Comparison of ENCODE assay signal across 25 mouse cellular contexts in genomic region chr10:115069123-115069911, GRCm38 (mm10).
DNase-seq lines count a peak whose midpoint lies in the region; ATAC-seq lines count a peak whose summit lies in the region.
"Had no signal": no experiment of that assay in that cellular context is flagged by ENCODE, and none has a peak within 500 bp of the region (broad histone marks: within the 10 kb centered on the region; RNA-seq: fewer than 3 reads in every experiment).

No protein-coding gene starts in this region.

- ATAC-seq in forebrain, embryonic 11.5 days (replicated peaks; ENCODE audit: low FRiP score): 0 out of 2 replicates have a peak, but pooled peaks have one; percentile 31
- no peak; the same call in 1 of the 2 replicates for ATAC-seq in forebrain, embryonic 12.5 days (ENCODE audit: low FRiP score)
- 0 out of 2 replicates have a peak, but pooled peaks have one; percentile 29 for ATAC-seq in forebrain, embryonic 15.5 days (replicated peaks)
- ATAC-seq: intestine, embryonic 16.5 days; lung, postnatal 0 days had no signal

- no peak overlapping the region for H3K4me2 ChIP-seq in forebrain, embryonic 11.5 days (ENCODE audit: low read depth, low read length, severe bottlenecking)
- H3K4me2 ChIP-seq in forebrain, embryonic 12.5 days: no peak overlapping the region
- no peak overlapping the region for H3K4me2 ChIP-seq in forebrain, embryonic 15.5 days (replicated peaks)
- H3K4me2 ChIP-seq: embryonic facial prominence, embryonic 15.5 days; limb, embryonic 15.5 days; liver, embryonic 13.5 days had no signal

- WGBS in forebrain, embryonic 11.5 days: 72% methylated on average over 8 of the region's 8 CpGs
- 69% methylated on average over 8 of the region's 8 CpGs for WGBS in forebrain, embryonic 12.5 days
- 58% methylated on average over 8 of the region's 8 CpGs for WGBS in forebrain, embryonic 15.5 days

- no peak for DNase-seq in forebrain, embryonic 11.5 days (ENCODE audit: low spot score)
- peak; percentile 6 to 40 for DNase-seq in layer of hippocampus, adult 18-20 months (ENCODE audit: low spot score in 2 of 2)
- no peak for DNase-seq in layer of hippocampus, adult 11-12 months (ENCODE audit: low spot score)
- DNase-seq in R1 (ENCODE audit: low read depth, low spot score): peak; percentile 15
- DNase-seq in kidney, adult 8-10 months: no peak
- no peak for DNase-seq in left cerebral cortex, postnatal 10 days (ENCODE audit: extremely low spot score in 1 of 2, low spot score in 2 of 2)
- DNase-seq: adrenal gland, postnatal 10 days; cerebellum, adult 11-12 months; cerebellum, postnatal 10 days; kidney, postnatal 14 days; layer of hippocampus, postnatal 36 days; liver, embryonic 13.5 days; lung, adult 18-20 months; lung, postnatal 4 days; thymus, postnatal 14 days had no signal

- H3K9ac ChIP-seq in forebrain, embryonic 11.5 days (ENCODE audit: low read length): no peak overlapping the region
- H3K9ac ChIP-seq in forebrain, embryonic 12.5 days: no peak overlapping the region
- H3K9ac ChIP-seq in forebrain, embryonic 15.5 days (replicated peaks): no peak overlapping the region
- H3K9ac ChIP-seq: embryonic facial prominence, embryonic 15.5 days; limb, embryonic 15.5 days; liver, embryonic 13.5 days had no signal

- no peak overlapping the region for H3K27ac ChIP-seq in forebrain, embryonic 11.5 days (ENCODE audit: low read depth, low read length)
- H3K27ac ChIP-seq in forebrain, embryonic 12.5 days: no peak overlapping the region
- H3K27ac ChIP-seq in forebrain, embryonic 15.5 days (replicated peaks): no peak overlapping the region
- H3K27ac ChIP-seq: embryonic facial prominence, embryonic 15.5 days; layer of hippocampus, adult 2 months; limb, embryonic 10.5 days; limb, embryonic 15.5 days; liver, embryonic 13.5 days had no signal

- no peaks in the 10 kb centered on the region for H3K9me3 ChIP-seq in forebrain, embryonic 11.5 days (ENCODE audit: control insufficient read depth, low read length)
- H3K9me3 ChIP-seq in forebrain, embryonic 12.5 days: no peaks in the 10 kb centered on the region
- peaks cover 5% of the 10 kb centered on the region; the same call in 1 of the 2 replicates for H3K9me3 ChIP-seq in forebrain, embryonic 15.5 days
- H3K9me3 ChIP-seq: embryonic facial prominence, embryonic 15.5 days; limb, embryonic 10.5 days; limb, embryonic 15.5 days had no signal

- H3K4me3 ChIP-seq in forebrain, embryonic 11.5 days (ENCODE audit: low read depth, low read length): no peak overlapping the region
- H3K4me3 ChIP-seq in forebrain, embryonic 12.5 days (replicated peaks): no peak overlapping the region
- no peak overlapping the region for H3K4me3 ChIP-seq in forebrain, embryonic 15.5 days
- H3K4me3 ChIP-seq: embryonic facial prominence, embryonic 15.5 days; layer of hippocampus, adult 2 months; limb, embryonic 10.5 days; limb, embryonic 15.5 days; liver, embryonic 13.5 days; megakaryocyte, embryonic 14.5 days had no signal

- intact Hi-C loops in left cerebral cortex, postnatal 10 days (cut with DNase I): no loop called here

- H3K4me1 ChIP-seq in forebrain, embryonic 11.5 days (replicated peaks; ENCODE audit: control insufficient read depth, insufficient read depth, low read length): no peaks in the 10 kb centered on the region
- no peaks in the 10 kb centered on the region for H3K4me1 ChIP-seq in forebrain, embryonic 12.5 days
- H3K4me1 ChIP-seq in forebrain, embryonic 15.5 days: 0 out of 2 replicates have a peak, but pooled peaks cover 6% of the 10 kb centered on the region
- H3K4me1 ChIP-seq: embryonic facial prominence, embryonic 15.5 days; limb, embryonic 10.5 days; limb, embryonic 15.5 days; liver, embryonic 13.5 days; megakaryocyte, embryonic 14.5 days had no signal

- H3K27me3 ChIP-seq in forebrain, embryonic 11.5 days (ENCODE audit: control insufficient read depth, insufficient read depth, low read length): no peaks in the 10 kb centered on the region
- no peaks in the 10 kb centered on the region for H3K27me3 ChIP-seq in forebrain, embryonic 12.5 days
- no peaks in the 10 kb centered on the region for H3K27me3 ChIP-seq in forebrain, embryonic 15.5 days
- H3K27me3 ChIP-seq: embryonic facial prominence, embryonic 15.5 days; limb, embryonic 15.5 days; liver, embryonic 13.5 days; megakaryocyte, embryonic 14.5 days had no signal

- H3K36me3 ChIP-seq in forebrain, embryonic 11.5 days (ENCODE audit: control insufficient read depth, insufficient read depth, low read length): no peaks in the 10 kb centered on the region
- H3K36me3 ChIP-seq in forebrain, embryonic 12.5 days (replicated peaks): no peaks in the 10 kb centered on the region
- H3K36me3 ChIP-seq in forebrain, embryonic 15.5 days: no peaks in the 10 kb centered on the region
- H3K36me3 ChIP-seq: embryonic facial prominence, embryonic 15.5 days; G1E; limb, embryonic 10.5 days; limb, embryonic 15.5 days; liver, embryonic 13.5 days had no signal

Comparison
In these comparisons a context has a peak if more than half of its experiments do, and no peak if none do; other contexts are left out.
1. DNase-seq: peak in layer of hippocampus, adult 18-20 months (2 of 2) and R1 (single experiment); none in forebrain, embryonic 11.5 days (single experiment), layer of hippocampus, adult 11-12 months (single experiment), kidney, adult 8-10 months (0 of 2) and left cerebral cortex, postnatal 10 days (0 of 2).